Mouse (Mus musculus) neural tube, embryonic 15.5 days (tissue): ENCODE data around the gene Prr5. TPM values are rescaled to one million over a fixed set of nuclear protein-coding genes. Genes with fewer than 3 reads are reported as not detected.

Experiments
- ATAC-seq: fragments of 200-750 bp; cut with Nextera tagmentation; 2 replicates; pipeline ENCODE4 v1.8.0; 2017; ENCODE audit warnings: mild to moderate bottlenecking, moderate TSS enrichment, moderate library complexity; ENCODE audit not compliant: low FRiP score
- H3K27ac ChIP-seq: fragments of 300-500 bp; sonication (generic); replicated peaks from 2 replicates; pipeline ENCODE4 v1.5.1; 2015; ENCODE audit warnings: mild to moderate bottlenecking, inconsistent platforms
- H3K27me3 ChIP-seq: fragments of 300-500 bp; sonication (generic); replicated peaks from 2 replicates; pipeline ENCODE4 v1.6.1; 2015; ENCODE audit warnings: inconsistent platforms
- H3K36me3 ChIP-seq: fragments of 300-500 bp; sonication (generic); 2 replicates; pipeline ENCODE4 v1.6.1; 2015; ENCODE audit warnings: inconsistent platforms
- H3K4me1 ChIP-seq: fragments of 300-500 bp; sonication (generic); 2 replicates; pipeline ENCODE4 v1.6.1; 2015; ENCODE audit warnings: inconsistent platforms
- H3K4me2 ChIP-seq: fragments of 300-500 bp; sonication (generic); 2 replicates; pipeline ENCODE4 v1.6.1; 2015; ENCODE audit warnings: inconsistent platforms, mild to moderate bottlenecking, moderate library complexity
- H3K4me3 ChIP-seq: fragments of 300-500 bp; sonication (generic); replicated peaks from 2 replicates; pipeline ENCODE4 v1.5.1; 2015; ENCODE audit warnings: mild to moderate bottlenecking, inconsistent platforms
- H3K9ac ChIP-seq: fragments of 300-500 bp; sonication (generic); replicated peaks from 2 replicates; pipeline ENCODE4 v1.6.1; 2015; ENCODE audit warnings: mild to moderate bottlenecking, inconsistent platforms
- H3K9me3 ChIP-seq: fragments of 300-500 bp; sonication (generic); replicated peaks from 2 replicates; pipeline ENCODE4 v1.6.1; 2016; ENCODE audit warnings: inconsistent platforms
- WGBS: fragments of 180-500 bp; shearing (Covaris S2); methylation state at CpG from one replicate; pipeline ENCODE4 v1.1.7; 2015; ENCODE audit warnings: mixed read lengths; 5-methylcytosine and 5-hydroxymethylcytosine counted together
- polyA plus RNA-seq: library from polyadenylated mRNA; unstranded; fragments of >200 nt; fragmentation: Nextera tagmentation; extraction: Ambion mirVana; gene quantifications from 2 replicates; pipeline ENCODE4 v1.2.1, GENCODE M21; 2015

The Prr5 gene
- 29.3 and 33.6 TPM in 2 replicates for polyA plus RNA-seq

DNA sequence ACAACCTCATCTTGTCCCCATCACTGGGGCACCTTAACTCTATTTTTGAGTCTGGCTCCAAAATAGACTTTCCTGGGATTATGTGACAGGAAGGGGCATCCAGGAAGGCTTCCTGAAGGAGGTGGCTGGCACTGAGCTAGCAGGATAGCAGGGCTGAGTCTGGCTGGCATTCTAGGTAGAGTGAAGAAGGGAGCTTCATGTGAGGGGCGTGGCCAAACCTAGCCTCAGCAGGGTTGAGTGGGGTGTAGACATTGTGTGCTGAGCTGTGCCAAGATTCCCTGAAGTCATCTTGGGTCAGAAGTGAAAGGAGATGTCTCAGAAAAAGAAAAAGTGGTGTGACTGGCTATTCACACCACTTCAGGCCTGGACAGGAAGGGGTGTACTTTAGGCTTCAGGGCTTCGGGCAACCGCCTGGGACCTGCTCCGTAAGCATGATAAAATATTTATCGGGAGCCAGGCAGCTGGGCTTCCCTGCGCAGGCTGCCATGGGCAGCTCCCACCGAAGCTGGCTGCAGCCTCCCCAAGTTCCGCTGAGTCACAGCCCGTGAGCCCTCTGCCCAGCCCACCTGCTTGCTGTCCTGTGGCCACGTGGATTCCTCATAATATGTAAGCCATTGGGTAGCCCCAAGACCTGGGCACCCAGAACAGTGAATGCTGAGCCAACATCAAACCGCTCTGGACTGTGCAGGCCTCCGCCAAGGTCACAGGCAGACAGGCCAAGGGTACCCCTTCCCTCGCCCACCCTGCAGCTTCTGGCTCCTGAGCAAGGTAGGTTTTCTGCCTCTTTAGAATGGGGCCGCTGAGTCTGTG lies at the start of gene Prr5:
Prr5 (plus strand) TSS at position 683 of the 810 bp plus-strand sequence.
- H3K36me3 ChIP-seq: no peaks in the 10 kb centered on the region
- no peak within 1 kb of the TSS for H3K4me2 ChIP-seq
- H3K9me3 ChIP-seq: no peaks in the 10 kb centered on the region
- no peak within 1 kb of the TSS for H3K27ac ChIP-seq
- no peak within 1 kb of the TSS for H3K4me3 ChIP-seq
- peaks cover 47% of the 10 kb centered on the region for H3K4me1 ChIP-seq
- H3K9ac ChIP-seq: no peak within 1 kb of the TSS
- WGBS: 67% methylated on average over 14 of the region's 14 CpGs
- H3K27me3 ChIP-seq: no peaks in the 10 kb centered on the region
- ATAC-seq: no peak

- no peaks in the 10 kb centered on the region for H3K36me3 ChIP-seq
- no peaks in the 10 kb centered on the region for H3K9me3 ChIP-seq
- H3K4me1 ChIP-seq: peaks cover 23% of the 10 kb centered on the region
- no peak overlapping the region for H3K4me3 ChIP-seq
- ATAC-seq: no peak
- H3K27me3 ChIP-seq: peaks cover 14% of the 10 kb centered on the region
- H3K27ac ChIP-seq: no peak overlapping the region
- no peak overlapping the region for H3K4me2 ChIP-seq
- H3K9ac ChIP-seq: no peak overlapping the region
- 37% methylated on average over 3 of the region's 3 CpGs for WGBS
These were observed 49.4 kb upstream of the Prr5 start for GRCm38 (mm10) chr15:84620028-84620427.

- Histone ChIP-seq H3K9me3 (no peaks in the 10 kb centered on the region), H3K36me3 (no peaks in the 10 kb centered on the region), H3K4me3 (no peak overlapping the region), H3K4me1 (peaks cover 39% of the 10 kb centered on the region), H3K9ac (no peak overlapping the region), H3K27ac (no peak overlapping the region), H3K27me3 (no peaks in the 10 kb centered on the region), H3K4me2 (no peak overlapping the region)
- ATAC-seq: no peak
- 24% methylated on average over 14 of the region's 14 CpGs for WGBS
These were observed 47.5 kb upstream of the Prr5 start for GRCm38 (mm10) chr15:84621722-84622428.

DNA sequence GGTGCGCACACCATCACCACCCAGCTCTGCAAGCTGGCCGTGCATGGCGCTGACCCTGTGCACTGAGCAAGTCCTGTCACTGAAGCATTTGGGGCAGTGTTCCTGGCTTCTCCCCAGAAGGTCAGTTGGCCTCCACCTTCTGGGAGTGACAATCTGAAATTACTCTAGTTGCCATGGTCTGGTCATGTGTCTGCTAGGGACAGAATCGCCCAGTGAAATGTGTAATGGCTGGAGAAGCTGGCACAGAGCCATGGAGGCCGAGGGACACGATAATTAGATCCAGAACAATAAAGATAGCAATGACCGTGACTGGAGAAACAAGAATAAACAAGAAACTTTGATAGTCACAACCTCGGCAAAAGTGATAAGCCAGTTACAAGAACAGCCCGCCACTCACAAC lies 44.5 kb upstream of the Prr5 start:
- peaks cover 45% of the 10 kb centered on the region for H3K4me1 ChIP-seq

GRCm38 (mm10) chr15:84625712-84626414 lies 43.6 kb upstream of the Prr5 start:
- H3K9me3 ChIP-seq: no peaks in the 10 kb centered on the region
- H3K27me3 ChIP-seq: 0 out of 2 replicates have a peak, but pooled peaks cover 2% of the 10 kb centered on the region
- H3K4me3 ChIP-seq: no peak overlapping the region
- H3K4me2 ChIP-seq: no peak overlapping the region
- H3K27ac ChIP-seq: no peak overlapping the region; the same call in 1 of the 2 replicates
- no peak overlapping the region for H3K9ac ChIP-seq
- peak; percentile 66 for ATAC-seq
- WGBS: 56% methylated on average over 6 of the region's 6 CpGs
- peaks cover 42% of the 10 kb centered on the region for H3K4me1 ChIP-seq
- no peaks in the 10 kb centered on the region for H3K36me3 ChIP-seq

More for the DNA sequence above, 44.5 kb upstream of the Prr5 start:
- WGBS: 49% methylated on average over 9 of the region's 9 CpGs
- H3K27ac ChIP-seq: no peak overlapping the region
- ATAC-seq: no peak
- 0 out of 2 replicates have a peak, but pooled peaks cover 2% of the 10 kb centered on the region for H3K27me3 ChIP-seq
- H3K9ac ChIP-seq: no peak overlapping the region
- H3K9me3 ChIP-seq: no peaks in the 10 kb centered on the region
- no peaks in the 10 kb centered on the region for H3K36me3 ChIP-seq
- H3K4me3 ChIP-seq: no peak overlapping the region
- no peak overlapping the region for H3K4me2 ChIP-seq

- Histone ChIP-seq H3K9me3 (no peaks in the 10 kb centered on the region), H3K4me2 (no peak overlapping the region), H3K4me3 (no peak overlapping the region), H3K4me1 (peaks cover 33% of the 10 kb centered on the region), H3K27me3 (peaks cover 7% of the 10 kb centered on the region; the same call in 1 of the 2 replicates), H3K9ac (no peak overlapping the region), H3K27ac (no peak overlapping the region), H3K36me3 (no peaks in the 10 kb centered on the region)
- 58% methylated on average over 5 of the region's 5 CpGs for WGBS
- no peak for ATAC-seq
These were observed 42.1 kb upstream of the Prr5 start for GRCm38 (mm10) chr15:84627308-84627707.

DNA sequence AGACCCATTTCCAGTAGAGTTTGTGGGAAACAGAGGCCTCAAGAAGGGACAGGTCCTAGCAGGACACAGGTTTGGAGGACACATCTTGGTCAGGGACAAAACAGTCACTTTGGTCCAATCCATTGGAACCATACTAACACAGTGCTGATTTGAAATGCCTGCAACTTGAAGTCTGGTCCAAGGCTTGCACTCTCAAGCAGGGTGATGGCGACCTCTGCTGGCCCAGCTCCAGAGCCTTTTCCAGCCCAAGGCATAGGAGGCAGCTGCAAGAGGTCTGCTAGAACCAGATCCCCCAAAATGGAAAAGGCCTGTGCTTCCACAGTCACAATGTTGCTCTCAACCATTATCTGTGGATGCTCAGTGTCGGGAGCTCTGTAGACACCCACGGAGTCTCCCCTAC lies 39.7 kb upstream of the Prr5 start:
- Histone ChIP-seq H3K4me3 (no peak overlapping the region), H3K4me2 (no peak overlapping the region), H3K27me3 (peaks cover 10% of the 10 kb centered on the region; the same call in 1 of the 2 replicates), H3K9ac (no peak overlapping the region), H3K4me1 (peaks cover 27% of the 10 kb centered on the region), H3K9me3 (no peaks in the 10 kb centered on the region), H3K27ac (no peak overlapping the region), H3K36me3 (no peaks in the 10 kb centered on the region)
- 19% methylated on average over 3 of the region's 3 CpGs for WGBS
- ATAC-seq: peak; percentile 69

DNA sequence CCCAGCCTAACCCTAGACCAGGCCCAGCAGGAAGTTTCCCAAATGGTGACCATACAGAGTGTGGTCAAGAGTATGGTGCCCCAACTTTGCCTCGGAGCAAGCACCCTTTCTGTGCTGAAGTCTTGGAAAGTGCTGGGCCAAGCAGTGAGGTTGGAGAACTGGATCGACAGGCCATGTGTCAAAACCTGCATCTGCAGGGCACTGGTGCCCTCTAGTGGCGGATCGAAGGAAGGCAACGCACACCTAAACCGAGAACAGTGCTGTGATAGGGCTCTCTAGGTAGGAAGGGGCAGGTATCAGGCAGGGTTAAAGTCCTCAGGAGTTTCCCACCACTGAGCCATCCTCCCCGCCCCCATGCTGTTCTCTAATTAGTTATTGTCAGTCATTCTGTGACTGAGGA lies 37.9 kb upstream of the Prr5 start:
- no peak overlapping the region for H3K4me2 ChIP-seq
- no peak overlapping the region for H3K4me3 ChIP-seq
- H3K27ac ChIP-seq: no peak overlapping the region
- H3K27me3 ChIP-seq: peaks cover 10% of the 10 kb centered on the region; the same call in 1 of the 2 replicates
- ATAC-seq: peak; percentile 81
- peaks cover 14% of the 10 kb centered on the region for H3K4me1 ChIP-seq
- H3K36me3 ChIP-seq: no peaks in the 10 kb centered on the region
- no peak overlapping the region for H3K9ac ChIP-seq
- WGBS: 2% methylated on average over 7 of the region's 7 CpGs
- H3K9me3 ChIP-seq: no peaks in the 10 kb centered on the region

DNA sequence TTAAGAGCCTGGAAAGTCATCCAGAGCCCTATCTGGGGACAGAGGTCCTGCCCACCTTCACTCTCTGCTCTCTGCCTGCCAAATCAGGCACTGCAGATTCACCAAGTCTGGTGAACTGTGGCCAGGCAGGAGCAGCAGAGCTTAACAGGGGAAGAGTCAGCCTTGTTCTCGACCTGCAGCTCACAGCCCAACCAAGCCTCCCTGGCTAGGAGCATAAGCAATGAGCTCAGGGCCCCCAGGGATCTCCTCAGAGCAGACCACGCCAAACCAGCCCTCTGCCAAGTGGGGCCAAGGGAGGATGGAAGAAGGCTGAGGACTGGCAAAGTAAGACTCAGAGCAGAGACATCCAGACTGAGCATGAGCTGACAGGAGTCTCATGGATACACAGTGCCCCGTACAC lies 35.1 kb upstream of the Prr5 start:
- no peaks in the 10 kb centered on the region for H3K36me3 ChIP-seq
- H3K9me3 ChIP-seq: no peaks in the 10 kb centered on the region
- H3K27me3 ChIP-seq: peaks cover 8% of the 10 kb centered on the region; the same call in 1 of the 2 replicates
- H3K9ac ChIP-seq: no peak overlapping the region
- 63% methylated on average over 3 of the region's 3 CpGs for WGBS
- no peak for ATAC-seq
- H3K4me1 ChIP-seq: peaks cover 3% of the 10 kb centered on the region; the same call in 1 of the 2 replicates
- no peak overlapping the region for H3K27ac ChIP-seq
- no peak overlapping the region for H3K4me2 ChIP-seq
- no peak overlapping the region for H3K4me3 ChIP-seq

- no peak overlapping the region for H3K4me2 ChIP-seq
- no peak for ATAC-seq
- no peaks in the 10 kb centered on the region for H3K36me3 ChIP-seq
- H3K9me3 ChIP-seq: no peaks in the 10 kb centered on the region
- H3K4me1 ChIP-seq: peaks cover 7% of the 10 kb centered on the region; the same call in 1 of the 2 replicates
- H3K27ac ChIP-seq: no peak overlapping the region
- H3K27me3 ChIP-seq: no peaks in the 10 kb centered on the region; the same call in 1 of the 2 replicates
- H3K4me3 ChIP-seq: no peak overlapping the region
- H3K9ac ChIP-seq: no peak overlapping the region
These were observed 31.0 kb upstream of the Prr5 start for GRCm38 (mm10) chr15:84638405-84638804.

- H3K4me2 ChIP-seq: no peak overlapping the region
- no peak overlapping the region for H3K4me3 ChIP-seq
- H3K36me3 ChIP-seq: no peaks in the 10 kb centered on the region
- H3K27ac ChIP-seq: peak overlapping the region; percentile 46; the same call in 1 of the 2 replicates
- ATAC-seq: no peak
- H3K9me3 ChIP-seq: no peaks in the 10 kb centered on the region
- H3K4me1 ChIP-seq: peaks cover 7% of the 10 kb centered on the region; the same call in 1 of the 2 replicates
- WGBS: 74% methylated on average over 5 of the region's 5 CpGs
- H3K27me3 ChIP-seq: no peaks in the 10 kb centered on the region; the same call in 1 of the 2 replicates
- H3K9ac ChIP-seq: no peak overlapping the region
These were observed 30.4 kb upstream of the Prr5 start for GRCm38 (mm10) chr15:84639072-84639450.
